Mouse (Mus musculus): ENCODE data around the gene Wasf2. TPM values are rescaled to one million over a fixed set of nuclear protein-coding genes. Genes with fewer than 3 reads are reported as not detected.

The Wasf2 gene
- total RNA-seq, 2 experiments from 2014 or later: 73.7 to 79.6 TPM

DNA sequence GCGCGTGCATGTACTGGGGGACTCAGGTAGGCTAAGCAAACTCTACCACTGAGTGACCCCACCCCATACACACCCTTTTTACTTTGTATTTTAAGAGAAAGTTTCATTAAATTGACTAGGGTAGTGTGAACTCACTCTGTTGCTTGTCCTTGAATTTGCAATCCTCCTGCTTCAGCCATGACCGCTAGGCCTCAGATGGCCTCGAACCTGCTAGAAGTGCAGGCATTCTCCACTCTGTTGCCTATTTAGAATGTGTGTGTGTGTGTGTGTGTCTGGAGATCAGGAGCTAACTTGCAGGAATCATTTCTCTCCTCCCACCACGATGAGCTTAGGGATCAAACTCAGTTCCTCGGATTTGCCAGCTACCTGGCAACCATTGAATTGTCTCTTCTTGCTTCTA is 10.7 kb upstream of the Wasf2 start:
- ATAC-seq (replicated peaks; ENCODE audit: low FRiP score, poor library complexity, severe bottlenecking): no peak

DNA sequence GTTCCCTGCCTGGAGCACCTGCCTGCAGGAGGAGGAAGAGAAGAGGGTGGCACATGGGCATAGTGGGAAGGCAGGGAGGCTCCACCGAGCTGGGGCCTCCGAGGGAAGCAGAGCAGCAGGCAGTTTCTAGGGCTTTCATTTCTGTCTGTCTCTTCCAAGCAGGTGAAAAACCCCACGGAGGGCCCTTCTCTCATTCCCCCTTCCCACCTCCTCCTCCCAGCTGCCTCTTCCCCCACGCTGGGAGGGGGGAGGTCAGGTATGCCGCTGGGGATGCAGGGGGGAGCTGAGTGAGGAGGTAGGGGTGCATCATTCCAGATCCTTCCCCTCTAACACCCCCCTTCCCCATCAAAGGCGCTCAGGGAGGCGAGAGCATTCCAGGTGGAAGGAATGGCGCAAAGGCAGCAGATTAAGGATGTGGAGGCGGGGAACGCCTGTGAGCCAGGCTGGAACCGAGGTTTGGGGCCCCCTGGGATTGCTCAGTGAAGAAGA is 9.4 kb upstream of the Wasf2 start:
- ATAC-seq (replicated peaks; ENCODE audit: low FRiP score, poor library complexity, severe bottlenecking): no peak

DNA sequence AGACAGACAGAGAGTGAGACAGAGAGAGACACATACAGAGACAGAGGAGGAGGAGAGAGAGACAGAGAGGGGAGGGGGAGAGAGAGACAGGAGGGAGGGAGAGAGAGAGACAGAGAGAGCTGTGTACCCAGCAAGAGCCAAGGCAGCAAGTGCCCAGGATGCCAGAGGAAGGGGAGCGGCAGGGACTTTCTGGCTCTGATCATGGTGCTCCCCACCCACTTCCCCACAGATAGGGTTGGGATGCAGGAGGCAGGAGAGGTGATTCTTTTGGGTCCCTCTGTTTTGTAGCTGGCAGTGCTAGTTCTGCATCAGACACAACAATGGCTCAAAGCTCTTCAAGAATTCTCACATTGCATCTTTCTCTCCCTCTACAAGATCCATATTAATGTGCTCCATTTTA is 8.9 kb upstream of the Wasf2 start:
- no peak for ATAC-seq (replicated peaks; ENCODE audit: low FRiP score, poor library complexity, severe bottlenecking)

DNA sequence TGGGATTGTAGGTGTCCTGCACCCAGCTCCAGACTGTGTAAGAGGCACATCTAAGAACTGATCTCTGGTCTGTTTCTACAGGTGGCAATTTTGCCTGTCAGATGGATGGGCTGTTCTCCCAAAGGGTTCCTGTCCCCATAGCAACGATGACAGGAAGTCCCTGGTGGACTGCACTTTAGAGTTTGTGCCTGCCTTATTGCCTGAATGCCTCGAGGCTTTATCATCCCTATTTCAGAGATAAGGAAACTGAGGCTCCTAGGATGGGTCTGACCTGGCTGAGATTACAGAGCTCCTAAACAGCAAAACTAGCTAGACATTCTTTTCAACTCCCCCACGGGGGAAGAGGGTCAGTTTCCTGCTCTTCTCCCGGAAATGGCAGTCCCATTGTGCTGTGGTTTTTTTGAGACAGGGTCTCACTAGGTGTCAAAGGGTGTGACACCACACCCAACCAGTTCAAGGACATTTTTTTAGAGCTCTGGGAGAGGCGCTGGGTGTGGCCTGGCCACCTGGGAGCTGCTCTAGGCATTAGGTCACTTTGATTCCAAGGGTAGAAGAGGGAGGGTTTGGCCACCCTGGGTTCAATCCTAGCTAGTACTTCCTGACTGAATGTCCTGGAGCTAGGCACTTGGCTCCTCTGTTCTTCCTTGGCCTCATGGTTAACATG is 8.2 kb upstream of the Wasf2 start:
- no peak for ATAC-seq (replicated peaks; ENCODE audit: low FRiP score, poor library complexity, severe bottlenecking)

DNA sequence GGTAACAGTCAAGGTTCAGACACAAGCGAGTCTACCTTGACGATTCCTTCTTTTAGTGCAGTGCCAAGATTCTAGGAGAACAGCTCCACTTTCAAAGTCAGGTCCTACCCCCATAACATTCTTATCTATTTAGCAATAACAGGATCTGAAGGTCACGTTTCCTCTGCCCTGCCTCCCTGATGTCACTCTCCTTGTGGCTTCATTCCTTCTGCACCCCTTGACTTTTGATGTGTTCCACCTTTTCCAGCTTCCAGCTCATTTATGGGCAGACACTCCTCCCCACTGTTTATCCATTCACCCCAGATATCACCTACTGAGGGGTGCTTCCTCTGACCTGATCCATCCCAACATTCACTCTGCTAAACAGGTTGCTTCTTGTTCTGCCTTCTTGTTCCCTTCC is 3.2 kb upstream of the Wasf2 start:
- no peak for ATAC-seq (replicated peaks; ENCODE audit: low FRiP score, poor library complexity, severe bottlenecking)

DNA sequence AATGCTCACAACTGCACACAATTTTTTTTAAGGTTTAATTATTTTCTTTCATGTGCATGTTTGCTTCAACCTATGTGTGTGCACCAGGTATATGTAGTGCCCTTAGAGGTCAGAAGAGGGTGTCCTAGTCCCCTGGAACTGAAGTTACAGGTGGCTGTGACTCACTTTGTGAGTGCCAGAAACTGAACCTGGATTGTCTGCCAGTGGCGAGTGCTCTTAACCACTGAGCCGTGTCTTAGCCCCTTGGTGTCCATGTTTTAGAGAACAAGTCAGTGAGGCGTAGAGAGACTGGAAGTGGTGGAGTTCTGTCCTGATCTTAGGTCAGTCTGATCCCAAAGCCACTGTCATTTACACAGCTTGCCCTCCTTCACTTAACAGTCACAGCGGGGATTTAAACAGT is 2.4 kb upstream of the Wasf2 start:
- ATAC-seq (replicated peaks; ENCODE audit: low FRiP score, poor library complexity, severe bottlenecking): no peak

DNA sequence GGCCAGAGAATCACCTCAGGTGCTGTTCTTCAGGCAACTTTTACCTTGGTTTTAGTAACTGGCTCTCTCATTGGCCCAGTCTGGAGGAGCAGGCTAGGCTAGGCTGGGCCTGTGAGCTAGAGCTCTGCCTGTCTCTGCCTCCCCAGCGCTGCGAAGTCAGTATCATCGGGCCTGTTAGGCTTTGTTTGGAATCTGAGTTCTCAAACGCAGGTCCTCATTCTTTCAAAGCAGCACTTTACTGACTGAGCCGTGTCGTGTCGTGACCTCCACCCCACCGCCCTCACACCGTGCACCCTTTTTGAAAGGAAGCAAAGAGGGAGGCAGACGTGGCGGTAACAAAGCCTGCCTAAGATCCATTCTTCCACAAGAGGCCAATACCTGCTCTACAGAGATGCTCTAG is 914 bp upstream of the Wasf2 start:
- ATAC-seq (replicated peaks; ENCODE audit: low FRiP score, poor library complexity, severe bottlenecking): no peak; the same call in none of the 2 replicates

DNA sequence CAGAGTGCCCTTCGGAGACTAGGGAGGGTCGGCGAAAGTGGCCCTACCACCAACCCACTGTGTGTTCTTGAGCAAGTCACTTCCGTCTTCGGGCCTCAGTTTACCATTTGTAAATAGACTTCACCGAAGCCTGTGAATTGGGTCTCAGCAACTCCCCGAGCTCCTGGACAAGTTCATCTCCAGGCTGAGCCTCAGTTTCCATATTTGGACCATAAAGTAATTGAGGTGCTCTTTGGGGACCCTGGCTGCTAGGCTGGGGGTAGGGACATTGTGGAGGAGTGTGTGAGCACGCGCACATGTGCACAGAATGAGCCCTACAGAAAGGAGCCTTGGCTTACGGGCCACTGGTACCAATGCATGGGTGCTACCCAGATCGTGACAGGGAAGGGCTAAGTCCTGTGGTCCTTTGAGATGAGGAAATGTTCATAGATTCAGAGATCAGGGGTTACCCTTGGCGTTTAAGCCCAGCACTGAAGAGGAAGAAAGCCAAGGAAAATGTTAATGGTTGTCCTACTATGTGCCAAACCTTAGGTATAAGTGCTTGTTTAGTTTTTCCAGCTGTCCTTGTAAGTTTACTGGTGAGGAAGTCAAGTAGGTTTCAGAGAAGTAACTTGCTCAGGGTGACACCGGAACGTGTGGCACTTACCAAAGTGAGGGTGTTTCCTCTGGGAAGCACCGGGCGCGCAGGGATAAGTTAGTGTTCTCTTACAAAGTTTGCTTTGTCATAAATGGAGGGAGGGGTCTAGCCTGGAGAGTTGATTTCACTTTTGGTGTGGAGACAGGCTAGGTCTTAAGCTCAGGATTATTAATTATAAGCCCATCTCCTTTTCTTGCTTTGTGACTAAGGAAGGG is 811 bp downstream of the Wasf2 start:
- ATAC-seq (replicated peaks; ENCODE audit: low FRiP score, poor library complexity, severe bottlenecking): peak; percentile 22

DNA sequence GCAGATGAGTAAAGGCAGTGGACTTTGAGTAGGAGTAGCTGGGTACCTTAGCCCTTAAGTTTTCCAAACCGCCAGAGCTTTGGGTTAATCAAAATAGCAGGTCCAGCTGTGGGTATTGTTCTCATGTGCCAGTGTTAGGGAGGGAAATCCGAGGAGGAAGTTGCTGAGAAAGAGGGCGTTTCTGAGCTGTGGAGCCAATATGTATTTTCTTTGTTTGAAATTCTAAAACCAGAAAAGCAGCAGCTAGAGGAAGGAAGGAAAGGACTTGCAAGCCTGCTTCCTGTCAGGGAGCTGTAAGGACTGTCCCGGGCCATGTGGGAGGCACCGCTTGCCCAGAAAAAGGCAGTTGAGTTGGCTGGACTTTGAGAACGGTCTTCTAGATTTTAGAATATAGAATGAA is 1.7 kb downstream of the Wasf2 start:
- no peak for ATAC-seq (replicated peaks; ENCODE audit: low FRiP score, poor library complexity, severe bottlenecking)

DNA sequence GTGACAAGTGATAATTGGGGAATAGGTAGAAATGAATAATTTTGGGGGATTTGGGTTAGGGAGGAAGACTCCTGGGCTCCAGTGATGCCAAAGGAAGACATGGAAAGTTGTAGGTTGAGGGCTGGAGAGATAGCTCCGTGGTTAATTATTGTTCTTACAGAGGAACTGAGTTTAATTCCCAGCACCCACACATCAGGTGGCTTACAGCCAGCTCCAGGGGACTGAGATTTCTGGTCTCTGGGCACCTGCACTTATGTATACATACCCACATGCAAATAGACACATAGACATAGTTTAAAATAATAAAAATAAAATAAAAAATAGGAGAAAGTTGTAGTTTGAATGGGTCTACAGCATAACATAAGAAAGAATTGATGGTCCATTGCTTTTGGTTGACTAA is 6.6 kb downstream of the Wasf2 start:
- ATAC-seq (replicated peaks; ENCODE audit: low FRiP score, poor library complexity, severe bottlenecking): no peak

DNA sequence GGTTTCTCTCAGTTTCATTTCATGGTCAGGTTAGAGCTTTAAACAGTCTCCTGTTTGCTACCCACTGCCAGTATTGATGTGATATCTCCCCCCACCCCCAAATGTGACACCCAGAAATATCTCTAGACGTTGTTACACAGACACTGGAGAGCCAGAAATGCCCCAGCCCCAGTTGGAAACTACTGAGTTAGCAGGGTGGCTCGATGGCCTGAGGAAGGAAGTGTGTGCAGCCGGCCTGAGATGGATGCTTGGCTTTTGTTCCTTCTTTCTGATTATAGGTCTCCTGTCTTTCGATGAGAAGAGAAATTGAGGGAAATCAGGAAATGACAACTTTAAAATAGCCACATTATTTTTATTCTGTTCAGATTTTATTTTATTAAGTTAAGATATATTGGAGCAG is 8.7 kb downstream of the Wasf2 start:
- ATAC-seq (replicated peaks; ENCODE audit: low FRiP score, poor library complexity, severe bottlenecking): no peak

DNA sequence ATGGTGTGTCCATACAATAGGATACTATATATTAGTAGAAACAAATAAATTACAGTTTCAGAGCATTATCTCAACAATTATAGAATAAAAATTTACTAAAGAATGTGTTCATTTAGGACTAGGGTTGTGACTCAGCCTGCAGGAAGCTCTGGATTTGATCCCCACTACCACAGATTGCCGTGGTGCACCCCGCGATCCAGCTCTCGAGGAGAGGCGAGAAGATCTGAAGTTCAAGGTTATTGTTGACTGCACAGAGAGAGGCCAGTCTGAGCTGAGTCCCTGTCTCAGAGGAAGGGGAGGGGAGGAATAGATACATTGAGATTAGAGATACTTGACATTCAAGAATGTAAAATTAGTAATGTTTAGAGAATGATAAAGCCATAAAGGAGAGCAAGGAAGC is 24.7 kb downstream of the Wasf2 start:
- no peak for ATAC-seq (replicated peaks; ENCODE audit: low FRiP score, poor library complexity, severe bottlenecking)

DNA sequence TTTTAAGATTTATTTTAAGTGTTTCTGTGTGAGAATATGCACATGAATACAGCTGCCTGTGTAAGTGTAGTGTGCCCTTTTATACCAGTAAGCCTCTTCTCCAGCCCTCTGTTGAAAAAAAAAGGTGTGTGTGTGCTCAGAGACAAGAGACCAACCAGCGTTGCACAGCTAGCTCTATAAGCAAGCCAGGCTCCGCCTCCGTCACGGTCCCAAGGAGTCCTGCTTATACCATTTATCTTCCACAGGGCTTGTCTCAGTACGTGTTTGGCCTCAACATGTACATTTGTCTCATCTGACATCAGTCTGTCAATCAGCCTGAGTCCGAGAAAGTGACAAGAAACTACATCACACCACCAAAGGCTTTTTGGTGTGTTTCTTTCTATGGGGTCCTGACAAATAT is 25.4 kb downstream of the Wasf2 start:
- no peak for ATAC-seq (replicated peaks; ENCODE audit: low FRiP score, poor library complexity, severe bottlenecking)

DNA sequence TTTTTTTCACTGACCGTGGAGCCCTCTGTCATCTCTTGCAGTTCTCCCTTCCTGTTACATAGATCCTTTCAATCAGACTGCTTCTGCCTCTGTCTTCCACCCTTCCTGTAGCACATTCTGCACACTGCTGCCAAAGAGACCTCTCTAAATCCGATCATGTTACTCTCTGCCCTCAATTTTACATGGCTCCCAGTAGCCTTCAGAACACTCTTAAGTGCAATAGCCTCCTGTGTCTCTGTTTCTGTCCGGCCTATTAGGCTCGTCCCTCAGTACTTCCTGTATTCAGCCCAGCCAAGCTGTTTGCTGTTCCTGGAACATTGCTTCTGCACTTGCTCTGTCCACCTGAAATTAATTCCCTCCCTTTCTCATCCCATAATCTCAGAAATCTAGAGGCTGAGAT is 26.1 kb downstream of the Wasf2 start:
- no peak for ATAC-seq (replicated peaks; ENCODE audit: low FRiP score, poor library complexity, severe bottlenecking)

DNA sequence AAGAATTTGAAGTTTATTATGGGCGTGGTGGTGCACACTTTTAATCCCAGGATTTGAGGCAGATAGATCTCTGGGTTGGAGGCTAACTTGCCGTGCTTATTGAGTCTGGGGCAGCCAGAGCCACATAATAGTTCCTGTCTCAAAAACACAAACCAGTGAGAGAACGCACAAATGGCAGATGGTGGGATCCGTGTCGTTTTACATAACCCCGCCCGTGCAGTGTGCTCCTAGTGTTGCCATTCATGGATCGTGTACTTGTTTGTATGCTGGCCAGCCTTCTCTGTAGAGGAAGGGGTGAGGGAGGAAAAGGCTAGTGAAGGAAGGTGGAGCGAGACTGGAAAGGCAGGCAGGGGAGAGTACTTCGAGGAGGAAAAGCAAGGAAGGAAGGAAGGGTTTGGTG is 26.5 kb downstream of the Wasf2 start:
- no peak for ATAC-seq (replicated peaks; ENCODE audit: low FRiP score, poor library complexity, severe bottlenecking)

DNA sequence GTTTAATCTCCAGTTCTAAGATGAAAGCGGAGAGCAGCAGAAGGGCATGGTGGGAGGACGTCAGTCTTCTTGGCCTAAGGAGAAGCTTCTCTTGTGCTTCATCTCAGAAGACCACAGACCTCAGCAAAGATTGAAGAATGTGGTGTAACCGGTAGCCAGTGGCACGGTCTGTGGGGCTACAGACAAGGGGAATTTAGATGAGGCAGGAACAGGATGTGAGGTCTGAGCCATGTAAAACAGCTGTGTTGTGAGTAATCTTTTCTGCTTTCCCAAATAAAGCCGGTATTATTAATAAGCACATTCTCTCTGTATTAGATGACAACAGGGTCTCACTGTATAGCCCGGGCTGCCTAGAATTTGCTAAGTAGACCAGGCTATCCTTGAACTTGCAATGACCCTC is 28.8 kb downstream of the Wasf2 start:
- no peak for ATAC-seq (replicated peaks; ENCODE audit: low FRiP score, poor library complexity, severe bottlenecking)

DNA sequence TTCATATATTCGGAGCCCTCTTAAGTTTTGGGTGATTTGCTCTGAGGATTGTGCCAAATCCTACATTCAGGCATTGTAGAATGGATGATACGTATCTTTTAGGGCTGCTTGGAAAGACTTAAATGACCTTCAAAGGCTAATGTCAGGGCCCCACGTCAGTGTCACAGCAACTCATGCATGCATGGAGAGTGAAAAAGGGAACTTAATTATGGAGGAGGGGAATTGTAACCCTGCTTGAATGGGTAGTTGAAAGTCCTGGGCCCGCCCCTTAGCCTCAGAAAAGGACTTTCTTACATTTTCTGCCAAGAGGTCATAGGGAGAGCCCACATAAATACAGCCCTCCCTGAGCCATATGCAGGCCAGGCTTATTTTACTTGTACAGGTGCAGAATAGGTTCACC is 29.3 kb downstream of the Wasf2 start:
- ATAC-seq (replicated peaks; ENCODE audit: low FRiP score, poor library complexity, severe bottlenecking): no peak

DNA sequence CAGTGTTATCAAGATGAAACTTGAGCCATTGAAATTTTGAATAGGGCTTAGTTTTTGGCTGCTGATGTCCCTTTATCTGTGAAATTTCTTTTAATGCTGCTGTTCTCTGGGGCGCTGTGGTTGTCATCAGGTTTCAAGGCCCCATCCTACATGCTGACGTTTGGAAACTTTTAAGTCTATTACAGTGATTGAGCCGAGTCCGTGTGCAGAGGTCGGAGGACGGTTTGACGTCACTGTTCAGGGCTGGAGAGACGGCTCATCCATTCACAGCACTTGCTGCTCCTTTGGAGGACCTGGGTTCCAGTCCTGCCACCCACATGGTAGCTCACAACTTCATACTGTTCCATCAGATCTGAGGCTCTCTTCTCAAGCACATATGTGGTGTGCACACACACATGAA is 29.9 kb downstream of the Wasf2 start:
- ATAC-seq (replicated peaks; ENCODE audit: low FRiP score, poor library complexity, severe bottlenecking): no peak

DNA sequence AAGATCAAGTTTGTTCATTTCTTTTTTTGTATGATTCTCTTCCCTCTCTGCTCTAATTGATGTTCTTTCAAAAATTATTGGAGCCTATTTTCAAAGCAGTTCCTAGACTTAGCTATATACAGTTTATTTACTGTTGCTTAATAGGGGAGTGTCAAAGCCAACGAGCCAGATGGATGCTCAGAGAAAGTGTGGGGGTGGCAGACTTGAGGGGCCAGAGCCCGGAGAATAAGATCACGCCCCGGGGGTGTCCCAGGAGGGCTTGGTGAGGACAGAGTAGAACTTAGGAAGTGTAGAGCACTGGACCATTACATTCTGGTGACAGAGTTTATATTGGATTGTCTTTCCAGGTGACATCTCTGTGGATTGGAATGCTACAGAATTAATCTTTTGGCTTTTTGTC is 30.5 kb downstream of the Wasf2 start:
- no peak for ATAC-seq (replicated peaks; ENCODE audit: low FRiP score, poor library complexity, severe bottlenecking)

DNA sequence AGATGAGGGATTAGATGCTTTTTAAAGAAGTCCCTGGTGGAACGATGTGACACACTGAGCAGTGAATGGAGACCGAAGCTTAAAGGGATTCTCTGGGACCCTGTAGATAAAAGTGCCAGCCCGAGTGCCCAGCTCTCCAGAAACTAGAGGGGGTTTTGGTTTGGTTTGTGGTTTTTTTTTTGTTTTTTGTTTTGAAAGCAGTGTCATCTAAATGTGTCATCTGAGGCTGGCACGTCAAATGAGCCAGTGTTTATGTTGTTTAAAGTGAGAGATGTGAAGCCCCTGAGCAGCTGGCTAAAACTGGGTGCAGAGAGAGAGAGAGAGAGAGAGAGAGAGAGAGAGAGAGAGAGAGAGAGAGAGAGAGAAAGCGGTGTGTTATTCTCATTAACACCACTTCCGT is 31.9 kb downstream of the Wasf2 start:
- no peak for ATAC-seq (replicated peaks; ENCODE audit: low FRiP score, poor library complexity, severe bottlenecking)

DNA sequence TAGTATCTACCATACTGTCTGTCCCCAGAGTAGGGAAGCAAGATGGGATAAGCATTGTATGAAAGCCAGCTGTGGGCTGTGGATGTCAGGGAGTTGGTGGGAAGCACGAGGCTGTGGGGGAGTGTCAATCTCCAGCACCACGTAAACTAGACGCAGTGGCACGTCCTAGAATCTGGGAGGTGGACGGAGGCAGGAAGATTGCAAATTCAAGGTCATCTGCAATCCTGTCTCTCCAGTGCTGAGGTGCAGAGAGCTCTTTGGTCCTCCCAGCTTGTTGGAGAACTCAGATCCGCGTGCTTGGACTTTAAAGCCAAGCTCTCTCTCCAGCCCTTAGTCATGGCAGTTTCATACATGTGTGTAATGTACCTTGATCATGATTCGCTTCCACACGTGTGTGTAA is 36.5 kb downstream of the Wasf2 start:
- no peak for ATAC-seq (replicated peaks; ENCODE audit: low FRiP score, poor library complexity, severe bottlenecking)

All from erythroid progenitor cell, adult 5-6 weeks (primary cell).